Mouse (Mus musculus) brown adipose tissue, adult 24 weeks (tissue): ENCODE measurements at regions not wholly inside any gene's neighbourhood (a gene's known extent, or its start where the extent isn't known, plus 50 kb on each side); places are given as distances from the start of the nearest gene placed in this dataset.

Experiments used
- H3K27ac ChIP-seq: fragments of 200-500 bp; replicated peaks from 2 replicates; pipeline ENCODE4 v1.5.1; 2012; ENCODE audit warnings: low read depth, mild to moderate bottlenecking, low read length
- H3K4me1 ChIP-seq: fragments of 200-500 bp; 2 replicates; pipeline ENCODE4 v1.6.1; 2012; ENCODE audit warnings: low read length, mixed read lengths; ENCODE audit not compliant: control insufficient read depth, insufficient read depth, insufficient read length
- H3K4me3 ChIP-seq: fragments of 200-500 bp; 2 replicates; pipeline ENCODE4 v1.5.1; 2012; ENCODE audit warnings: low read depth, mild to moderate bottlenecking, low read length, moderate library complexity; ENCODE audit not compliant: insufficient read depth

DNA sequence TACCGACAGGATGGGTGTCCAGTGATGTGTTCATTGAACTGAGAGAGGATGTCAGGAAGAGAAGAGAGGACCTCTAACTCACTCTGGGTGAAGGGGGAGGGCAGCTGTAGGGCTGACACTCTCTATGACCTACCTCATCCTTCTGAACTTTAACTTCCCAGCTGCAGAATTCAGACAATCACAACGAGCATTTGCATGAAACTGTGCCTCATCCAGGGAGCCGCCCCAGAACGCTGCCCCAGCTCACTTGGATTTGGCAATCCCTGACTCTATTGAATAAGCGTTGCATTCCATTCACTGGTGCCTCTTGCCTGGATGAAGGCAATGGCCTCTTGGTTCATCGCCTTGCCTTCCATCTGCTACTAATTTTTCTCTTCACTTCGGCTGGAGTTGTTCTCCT is 223.9 kb upstream of the Gm12728 start:
- Histone ChIP-seq H3K27ac (no peak overlapping the region), H3K4me3 (no peak overlapping the region), H3K4me1 (no peaks in the 10 kb centered on the region)

DNA sequence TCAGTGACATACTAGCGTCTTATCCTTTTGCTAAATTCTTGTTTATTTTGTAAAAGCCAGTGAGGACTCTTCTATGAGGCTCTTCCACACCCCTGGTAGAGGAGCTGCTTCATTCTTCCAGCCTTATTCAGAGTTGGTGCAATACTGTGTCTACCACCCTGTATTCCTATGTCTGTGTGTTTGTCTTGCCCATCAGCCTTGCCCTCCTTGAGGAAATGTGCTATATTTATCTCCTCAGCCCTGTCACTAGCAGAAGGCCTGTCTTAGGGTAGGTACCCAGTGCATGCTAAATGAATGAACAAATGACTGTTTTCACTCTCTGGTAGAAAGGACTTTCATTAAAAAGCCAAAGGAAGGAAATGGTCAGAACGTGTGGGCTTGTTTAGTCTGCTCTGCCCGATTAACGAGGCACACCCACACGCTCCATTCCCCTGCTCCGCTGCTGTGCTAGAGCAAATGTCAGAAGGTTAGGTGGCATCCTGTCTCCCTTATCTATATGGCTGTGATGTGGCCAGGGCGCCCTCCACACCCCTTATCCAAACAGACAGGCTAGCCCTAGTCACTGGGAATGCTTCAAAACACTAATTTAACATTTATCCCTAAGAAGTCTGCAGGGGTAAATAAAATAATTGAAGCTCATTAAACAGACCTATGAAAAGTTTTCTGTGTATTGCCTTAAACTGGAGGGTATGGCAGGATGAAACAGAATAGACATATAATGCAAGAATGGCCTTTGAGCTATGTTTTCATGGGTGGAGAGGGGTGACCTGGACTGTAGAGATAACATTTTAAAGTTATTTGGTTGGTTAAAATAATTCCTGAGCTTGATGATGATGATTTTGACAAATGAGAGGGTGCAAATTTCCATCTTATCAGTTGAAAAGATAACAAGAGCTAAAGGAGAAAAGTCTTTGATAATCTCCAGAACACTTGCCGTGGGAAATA is 222.9 kb upstream of the Gm12728 start:
- H3K4me3 ChIP-seq: no peak overlapping the region
- H3K27ac ChIP-seq: no peak overlapping the region
- H3K4me1 ChIP-seq: no peaks in the 10 kb centered on the region

DNA sequence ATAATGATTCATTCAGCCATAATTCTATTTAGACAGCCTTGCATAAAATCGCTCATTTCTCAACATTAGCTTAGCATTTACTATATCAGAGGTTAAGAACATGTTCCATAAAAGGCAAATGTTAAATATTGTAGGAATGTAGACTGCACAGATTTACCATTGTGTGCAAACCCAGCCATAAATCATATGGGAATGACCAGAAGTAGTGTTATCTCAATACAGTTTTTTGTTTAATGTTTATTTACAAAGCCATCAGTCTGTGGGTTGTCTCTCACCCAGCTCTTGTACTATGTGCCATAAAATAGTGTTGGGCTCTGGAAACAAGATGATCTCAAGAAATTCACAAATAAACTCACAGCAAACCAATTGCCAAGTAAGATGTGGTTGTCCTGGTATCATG is 220.0 kb upstream of the Gm12728 start:
- no peak overlapping the region for H3K4me3 ChIP-seq
- H3K27ac ChIP-seq: no peak overlapping the region
- H3K4me1 ChIP-seq: no peaks in the 10 kb centered on the region

DNA sequence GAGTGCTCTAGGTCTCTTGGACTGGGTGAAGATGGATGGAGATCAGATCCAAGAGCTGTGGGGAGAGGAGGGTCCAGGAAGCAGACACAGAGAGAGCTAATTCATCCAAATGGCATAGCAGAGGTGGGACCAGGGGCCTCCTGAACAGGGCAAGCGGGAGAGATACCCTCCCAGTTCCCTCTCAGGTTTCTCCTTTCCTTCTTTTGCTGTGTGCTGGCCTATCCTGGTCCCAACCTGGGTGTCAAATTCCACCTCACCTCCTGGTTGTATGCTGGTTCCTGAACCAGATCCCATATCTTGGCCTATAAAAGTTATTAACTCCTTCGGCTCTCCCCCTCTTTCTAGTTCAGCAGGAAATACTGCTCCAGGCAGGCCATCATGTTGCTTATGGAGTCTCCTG is 214.1 kb upstream of the Gm12728 start:
- Histone ChIP-seq H3K4me3 (no peak overlapping the region), H3K27ac (no peak overlapping the region), H3K4me1 (no peaks in the 10 kb centered on the region; the same call in 1 of the 2 replicates)

DNA sequence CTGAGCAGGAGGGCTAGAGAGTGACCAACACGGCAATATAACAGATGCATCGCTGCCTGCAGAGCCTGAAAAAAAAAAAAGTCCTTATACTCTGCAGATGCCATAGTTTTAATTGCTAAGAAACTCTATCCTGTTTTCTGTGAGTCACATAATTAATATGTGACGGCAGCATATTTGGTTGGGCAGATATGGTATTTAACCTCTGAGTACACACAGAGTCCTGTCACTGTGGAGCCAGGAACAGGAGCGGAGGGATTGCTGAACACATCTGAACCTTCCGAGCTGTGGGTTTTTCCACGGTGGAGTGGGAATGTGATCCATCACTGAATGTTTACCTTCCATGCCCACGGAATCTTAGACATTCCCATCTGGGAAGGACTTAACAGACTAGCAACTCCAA is 208.7 kb upstream of the Gm12728 start:
- Histone ChIP-seq H3K4me1 (no peaks in the 10 kb centered on the region; the same call in 1 of the 2 replicates), H3K27ac (no peak overlapping the region), H3K4me3 (no peak overlapping the region)

DNA sequence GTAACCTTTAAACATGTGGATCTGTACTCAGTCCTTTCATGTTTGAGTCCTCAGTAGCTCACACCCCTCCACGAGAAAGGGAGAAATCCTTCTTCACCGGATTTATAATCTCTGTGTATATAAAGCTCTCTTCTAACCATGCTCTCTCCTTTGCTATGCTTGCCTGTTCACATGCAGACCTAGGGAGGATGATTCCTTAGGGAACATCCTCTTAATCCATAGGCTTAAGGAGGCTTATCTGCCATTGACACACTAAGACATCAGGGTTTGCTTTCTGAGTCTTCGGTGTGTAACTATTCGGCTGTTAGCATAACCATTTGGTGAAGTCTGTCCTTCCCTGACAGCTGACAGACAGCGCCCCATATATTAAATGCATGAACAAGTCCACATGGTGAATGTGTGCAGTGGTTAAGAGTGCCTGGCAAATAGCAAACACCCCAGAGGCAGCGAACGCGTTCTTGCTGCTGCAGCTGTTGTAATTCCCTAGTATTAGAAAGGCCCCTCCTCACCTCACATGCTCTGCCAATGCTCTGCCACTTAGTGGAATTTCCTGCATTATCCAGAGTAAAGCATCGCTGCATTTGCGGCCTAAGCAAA is 205.2 kb upstream of the Gm12728 start:
- Histone ChIP-seq H3K4me1 (no peaks in the 10 kb centered on the region; the same call in 1 of the 2 replicates), H3K4me3 (no peak overlapping the region), H3K27ac (no peak overlapping the region)

DNA sequence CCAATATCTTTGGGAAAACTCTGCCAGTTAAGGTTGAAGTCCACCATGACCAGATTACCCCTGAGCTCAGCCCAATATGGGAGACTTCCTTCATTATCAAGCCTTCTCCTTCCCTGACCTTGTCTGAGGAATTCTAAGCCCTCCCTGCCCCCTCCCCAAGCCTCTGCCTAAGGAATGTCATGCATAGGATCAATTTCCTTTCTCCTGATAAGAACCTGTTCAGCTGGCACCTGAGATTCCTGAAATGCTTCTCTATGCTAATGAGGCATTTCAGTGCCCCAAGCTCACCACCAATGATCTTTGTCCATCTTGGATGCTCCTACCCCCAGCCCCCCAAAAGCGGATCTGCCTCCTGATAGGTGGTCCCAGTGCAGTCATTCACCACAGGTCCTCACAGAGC is 186.0 kb upstream of the Gm12728 start:
- no peaks in the 10 kb centered on the region for H3K4me1 ChIP-seq
- H3K4me3 ChIP-seq: no peak overlapping the region
- H3K27ac ChIP-seq: no peak overlapping the region

DNA sequence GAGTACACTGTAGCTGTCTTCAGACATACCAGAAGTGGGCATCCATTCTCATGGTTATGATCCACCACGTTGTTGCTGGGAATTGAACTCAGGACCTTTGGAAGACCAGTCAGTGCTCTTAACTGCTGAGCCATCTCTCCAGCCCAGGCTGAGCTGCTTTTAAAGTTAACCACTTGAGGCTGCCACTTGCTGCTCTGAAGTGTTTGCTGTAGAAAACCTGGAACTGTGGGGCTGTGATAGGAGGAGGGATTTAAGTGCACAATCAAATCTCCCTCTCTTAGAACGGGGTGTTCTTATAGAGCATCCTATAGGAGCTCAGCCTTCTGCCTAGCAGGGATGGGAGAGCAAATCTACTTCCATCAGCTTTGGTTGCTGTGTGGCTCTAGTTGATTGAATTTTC is 185.1 kb upstream of the Gm12728 start:
- no peak overlapping the region for H3K4me3 ChIP-seq
- H3K27ac ChIP-seq: no peak overlapping the region
- no peaks in the 10 kb centered on the region for H3K4me1 ChIP-seq

DNA sequence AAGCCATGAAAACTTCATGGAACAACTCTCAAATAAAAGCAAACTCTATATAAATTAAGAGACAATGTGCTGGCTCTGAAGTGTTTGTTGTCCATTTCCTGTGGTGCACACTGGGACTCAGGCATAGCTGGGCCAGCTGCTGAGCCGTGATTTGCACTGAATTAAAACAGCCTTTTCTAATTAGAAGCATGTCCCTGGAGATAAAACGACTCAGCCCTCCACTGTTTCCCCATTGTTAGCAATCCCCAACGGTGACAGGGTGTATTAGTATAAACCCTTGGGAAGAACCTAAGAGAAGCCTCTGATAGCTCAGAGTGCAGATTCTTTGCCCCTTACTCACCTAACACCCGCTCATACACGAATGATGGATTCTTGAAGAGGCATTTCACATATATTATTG is 182.9 kb upstream of the Gm12728 start:
- Histone ChIP-seq H3K4me1 (no peaks in the 10 kb centered on the region), H3K27ac (no peak overlapping the region), H3K4me3 (no peak overlapping the region)

DNA sequence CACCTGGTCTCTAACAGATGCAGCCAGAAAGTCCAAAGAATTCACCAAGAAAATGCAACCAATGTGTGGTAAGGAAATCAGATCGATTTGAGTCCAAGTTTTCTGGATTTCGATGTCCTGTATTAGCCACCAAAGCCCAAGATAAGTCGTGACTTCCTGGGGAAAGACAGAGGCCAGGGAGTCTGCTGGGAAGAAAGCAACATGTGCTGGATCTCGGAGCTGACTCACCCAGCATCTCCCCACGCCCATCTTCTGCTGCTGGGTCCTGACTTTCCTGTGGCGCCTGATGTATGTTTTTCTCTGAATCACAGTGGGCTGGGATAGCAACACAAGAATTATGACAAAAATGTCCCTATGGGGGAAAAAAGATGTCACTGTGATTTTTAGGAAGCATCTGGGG is 178.8 kb upstream of the Gm12728 start:
- H3K27ac ChIP-seq: no peak overlapping the region
- H3K4me1 ChIP-seq: no peaks in the 10 kb centered on the region
- H3K4me3 ChIP-seq: no peak overlapping the region

DNA sequence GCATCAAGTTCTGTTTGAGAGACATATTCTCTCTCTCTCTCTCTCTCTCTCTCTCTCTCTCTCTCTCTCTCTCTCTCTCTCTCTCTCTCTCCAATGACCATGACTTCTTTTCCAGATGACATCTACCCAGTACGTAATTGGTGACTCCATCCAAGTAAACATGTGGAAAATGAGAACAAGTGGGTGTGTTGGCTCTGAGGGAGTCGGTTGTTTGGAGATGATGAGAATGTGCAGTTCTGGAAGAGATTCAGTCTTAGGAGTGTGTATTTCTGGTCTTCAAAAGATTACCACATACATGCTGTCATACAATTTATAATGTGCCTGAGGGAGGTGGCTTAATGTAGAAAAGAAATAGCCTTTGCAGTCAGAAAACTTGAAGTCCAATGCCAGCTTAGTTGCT is 175.3 kb upstream of the Gm12728 start:
- H3K27ac ChIP-seq: no peak overlapping the region
- H3K4me3 ChIP-seq: no peak overlapping the region
- no peaks in the 10 kb centered on the region for H3K4me1 ChIP-seq

DNA sequence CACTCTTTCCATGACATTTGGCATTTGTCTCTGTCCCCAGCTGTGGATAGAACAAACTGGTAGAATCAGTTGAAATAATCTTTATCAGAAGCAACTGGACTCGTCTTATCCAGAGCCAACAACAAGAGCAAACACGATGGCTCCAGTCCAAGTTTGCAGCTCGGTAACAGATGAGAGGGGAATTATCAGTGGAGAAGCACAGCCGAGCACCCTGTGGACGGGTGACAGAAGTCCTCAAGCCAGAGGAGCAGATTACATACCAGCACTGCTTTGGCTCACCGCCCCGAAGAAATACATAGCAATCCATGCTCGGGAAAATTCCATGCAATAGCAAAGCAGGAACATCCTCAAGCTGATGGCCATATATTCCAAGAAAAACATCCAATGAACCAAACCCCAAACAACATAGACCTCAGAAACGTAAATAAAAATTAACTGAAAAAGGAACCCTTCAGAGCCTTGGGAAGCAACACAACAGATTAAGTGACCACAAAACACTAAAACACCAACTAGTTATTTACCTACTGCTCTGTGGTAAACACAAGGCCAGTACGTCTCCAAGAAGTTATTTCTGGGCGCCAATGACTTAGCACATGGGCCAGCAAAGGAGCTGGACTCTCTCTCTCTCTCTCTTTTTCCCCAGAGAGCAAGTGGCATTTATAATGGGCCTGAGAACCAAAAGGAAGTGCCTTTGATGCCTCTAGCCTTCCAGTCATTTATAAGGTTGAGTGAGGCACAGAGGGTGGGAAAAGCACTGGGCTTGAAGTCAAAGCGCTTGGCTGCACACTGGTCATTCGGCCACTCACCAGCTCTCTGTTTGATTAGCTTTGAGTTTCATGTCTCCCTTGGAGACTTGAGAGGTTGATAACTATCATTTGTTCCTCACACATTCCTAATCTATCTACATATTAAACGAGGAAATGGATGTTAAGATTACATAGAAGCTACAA is 163.0 kb upstream of the Gm12728 start:
- H3K4me3 ChIP-seq: no peak overlapping the region
- no peaks in the 10 kb centered on the region for H3K4me1 ChIP-seq
- H3K27ac ChIP-seq: no peak overlapping the region

DNA sequence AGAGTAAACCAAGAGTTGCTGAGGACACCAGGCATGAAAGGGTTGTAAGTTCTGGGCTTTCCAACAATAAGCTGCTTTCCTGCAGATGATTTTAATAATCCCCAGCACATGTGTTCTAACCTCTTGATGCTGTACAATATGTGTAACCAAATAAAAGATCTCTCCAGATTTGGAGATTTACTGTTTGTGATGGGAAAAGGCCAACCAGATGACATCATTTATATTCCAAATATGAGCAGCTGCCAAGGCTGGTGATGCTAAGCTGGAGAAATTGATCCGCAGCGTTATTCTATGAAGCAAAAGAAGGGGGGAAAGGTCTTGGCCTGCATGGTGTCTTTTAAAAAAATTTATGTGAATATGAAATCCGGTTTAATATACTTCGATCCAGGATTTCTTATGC is 160.1 kb upstream of the Gm12728 start:
- Histone ChIP-seq H3K4me1 (no peaks in the 10 kb centered on the region), H3K27ac (no peak overlapping the region), H3K4me3 (no peak overlapping the region)

DNA sequence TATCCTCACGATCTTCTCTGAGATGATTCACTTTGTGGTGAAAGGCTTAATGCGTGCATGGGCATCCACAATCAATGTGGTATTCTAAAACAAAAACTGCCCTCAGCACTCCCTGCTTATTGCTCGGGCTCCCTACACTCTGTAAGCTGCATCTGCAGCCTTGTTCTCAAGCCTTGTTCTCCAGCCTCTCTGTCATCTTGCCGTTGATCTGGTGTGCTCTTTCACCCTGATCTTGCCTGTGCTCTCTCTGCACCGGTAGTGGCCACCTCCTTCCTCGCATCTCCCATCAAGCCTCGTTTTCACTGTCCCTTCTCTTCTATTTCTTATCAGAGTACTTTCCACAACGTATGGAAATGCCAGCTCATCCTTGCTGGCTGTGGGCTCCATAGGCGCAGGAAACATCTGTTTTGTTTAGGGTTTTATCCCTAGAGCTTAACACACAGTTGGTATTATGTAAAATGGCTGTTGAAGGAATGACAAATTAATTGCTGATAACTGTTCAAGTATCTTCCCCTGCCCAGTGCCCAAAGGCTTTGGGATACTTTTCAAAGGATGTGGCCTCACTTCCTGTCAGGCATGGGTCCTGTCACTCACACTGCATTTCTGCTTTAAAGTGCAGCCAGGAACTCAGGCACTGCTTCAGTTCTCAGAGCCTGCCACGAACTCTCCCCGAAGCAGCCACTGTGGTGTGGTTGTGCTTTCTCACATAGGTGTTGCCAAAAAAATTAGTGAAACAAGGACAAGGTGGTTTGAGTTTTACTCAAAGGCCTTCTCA is 158.9 kb upstream of the Gm12728 start:
- H3K4me1 ChIP-seq: no peaks in the 10 kb centered on the region
- no peak overlapping the region for H3K4me3 ChIP-seq
- no peak overlapping the region for H3K27ac ChIP-seq
